Mouse (Mus musculus) liver, embryonic 11.5 days (tissue): Measurements from ENCODE around the gene St3gal6. TPM values are rescaled to one million over a fixed set of nuclear protein-coding genes. Genes with fewer than 3 reads are reported as not detected.
"Not testable (repeated sequence)": the region's sequence is repeated elsewhere in the genome, so short reads cannot be mapped to it uniquely, and the experiment has no call there.

Experiments
- ATAC-seq: fragments of 200-750 bp; cut with Nextera tagmentation; replicated peaks from 2 replicates; pipeline ENCODE4 v1.8.0; 2017; ENCODE audit warnings: moderate number of reproducible peaks, mild to moderate bottlenecking, moderate TSS enrichment, moderate library complexity; ENCODE audit not compliant: low FRiP score
- DNase-seq: peaks from one replicate; pipeline ENCODE4 v3.0.0-alpha.2; 2017; ENCODE audit warnings: low spot score
- H3K27ac ChIP-seq: fragments of 300-500 bp; sonication (generic); 2 replicates; pipeline ENCODE4 v1.5.1; 2014; ENCODE audit warnings: mild to moderate bottlenecking, low read depth, low read length, control low read depth
- H3K27me3 ChIP-seq: fragments of 300-500 bp; sonication (generic); replicated peaks from 2 replicates; pipeline ENCODE4 v1.6.1; 2014; ENCODE audit warnings: low read length, mixed read lengths; ENCODE audit not compliant: control insufficient read depth, insufficient read depth
- H3K36me3 ChIP-seq: fragments of 300-500 bp; sonication (generic); 2 replicates; pipeline ENCODE4 v1.6.1; 2014; ENCODE audit warnings: mild to moderate bottlenecking, low read length, moderate library complexity, mixed read lengths; ENCODE audit not compliant: control insufficient read depth, insufficient read depth
- H3K4me1 ChIP-seq: fragments of 300-500 bp; sonication (generic); replicated peaks from 2 replicates; pipeline ENCODE4 v1.6.1; 2014; ENCODE audit warnings: low read length, mixed read lengths; ENCODE audit not compliant: control insufficient read depth, insufficient read depth
- H3K4me2 ChIP-seq: fragments of 300-500 bp; sonication (generic); 2 replicates; pipeline ENCODE4 v1.6.1; 2014; ENCODE audit warnings: mild to moderate bottlenecking, control low read depth, moderate library complexity
- H3K4me3 ChIP-seq: fragments of 300-500 bp; sonication (generic); 2 replicates; pipeline ENCODE4 v1.5.1; 2014; ENCODE audit warnings: low read depth, low read length, control low read depth
- H3K9ac ChIP-seq: fragments of 300-500 bp; sonication (generic); 2 replicates; pipeline ENCODE4 v1.6.1; 2014; ENCODE audit warnings: low read depth, low read length, control low read depth
- H3K9me3 ChIP-seq: fragments of 300-500 bp; sonication (generic); 2 replicates; pipeline ENCODE4 v1.6.1; 2016; ENCODE audit warnings: low read length, inconsistent platforms, mixed read lengths; ENCODE audit not compliant: control insufficient read depth
- WGBS: fragments of 180-500 bp; shearing (Covaris S2); extraction: QIAGEN DNeasy Blood & Tissue Kit; methylation state at CpG from one replicate; pipeline ENCODE4 v1.1.7; 2014; 5-methylcytosine and 5-hydroxymethylcytosine counted together
- polyA plus RNA-seq: library from polyadenylated mRNA; unstranded; fragments of >200 nt; fragmentation: Nextera tagmentation; extraction: Ambion mirVana; gene quantifications from 2 replicates; pipeline ENCODE4 v1.2.1, GENCODE M21; 2014

Gene St3gal6
- polyA plus RNA-seq, 1 experiment from 2014 or later, result 66.0 TPM

DNA sequence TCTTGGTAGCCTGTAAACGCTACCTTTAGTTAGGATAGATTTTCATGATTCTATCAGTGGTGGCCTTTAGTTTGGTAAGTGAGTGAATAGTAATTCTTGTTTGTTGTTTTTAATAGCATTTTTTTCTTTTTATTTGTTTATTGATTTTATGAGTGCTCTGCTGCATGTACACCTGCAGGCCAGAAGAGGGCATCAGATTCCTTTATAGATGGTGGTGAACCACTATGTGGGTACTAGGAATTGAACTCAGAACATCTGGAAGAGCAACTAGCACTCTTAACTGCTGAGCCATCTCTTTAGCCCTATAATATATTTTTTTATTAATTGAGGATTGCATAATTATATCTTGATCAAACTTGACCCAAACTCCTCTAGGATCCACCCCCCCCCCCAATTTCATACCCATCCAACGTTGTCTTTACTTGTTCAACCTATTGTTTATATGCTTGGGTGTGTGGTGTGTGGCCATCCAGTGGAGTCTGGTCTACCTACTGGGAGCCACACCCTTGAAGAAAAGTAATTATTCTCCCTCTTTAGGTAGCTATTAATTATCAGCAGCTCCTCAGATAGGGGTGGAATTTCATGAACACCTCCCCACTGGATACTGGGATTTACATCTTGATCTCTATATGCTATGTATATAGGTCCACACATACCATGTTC, 62.1 kb downstream of the St3gal6 start:
- Histone ChIP-seq H3K9me3 (no peaks in the 10 kb centered on the region), H3K27me3 (no peaks in the 10 kb centered on the region), H3K4me1 (peaks cover 19% of the 10 kb centered on the region), H3K4me2 (no peak overlapping the region), H3K9ac (no peak overlapping the region), H3K36me3 (peaks cover 7% of the 10 kb centered on the region; the same call in 1 of the 2 replicates), H3K4me3 (no peak overlapping the region), H3K27ac (no peak overlapping the region)
- DNase-seq, result no peak
- no peak; the same call in 1 of the 2 replicates for ATAC-seq
- WGBS, result 89% methylated on average over 2 of the region's 2 CpGs

- Histone ChIP-seq H3K27ac (peak overlapping the region; percentile 59), H3K27me3 (no peaks in the 10 kb centered on the region), H3K4me3 (no peak overlapping the region), H3K4me2 (peak overlapping the region; percentile 40; the same call in 1 of the 2 replicates), H3K36me3 (peaks cover 4% of the 10 kb centered on the region; the same call in 1 of the 2 replicates), H3K4me1 (peaks cover 25% of the 10 kb centered on the region), H3K9ac (peak overlapping the region; percentile 35; the same call in 1 of the 2 replicates), H3K9me3 (no peaks in the 10 kb centered on the region)
- DNase-seq (no peak), ATAC-seq (no peak)
- WGBS, result 80% methylated on average over 10 of the region's 10 CpGs
Observed at GRCm38 (mm10) chr16:58460386-58460785, 63.7 kb downstream of the St3gal6 start.

- not testable (repeated sequence) for H3K9me3 ChIP-seq, H3K36me3 ChIP-seq, H3K27me3 ChIP-seq, DNase-seq, H3K4me3 ChIP-seq
- Histone ChIP-seq H3K27ac (0 out of 2 replicates have a peak overlapping the region, but pooled peaks have one; percentile 6), H3K4me2 (peak overlapping the region; percentile 40; the same call in 1 of the 2 replicates), H3K4me1 (peaks cover 27% of the 10 kb centered on the region), H3K9ac (peak overlapping the region; percentile 35; the same call in 1 of the 2 replicates)
- WGBS, result 22% methylated on average over 3 of the region's 3 CpGs
- 0 out of 2 replicates have a peak, but pooled peaks have one; percentile 23 for ATAC-seq
Observed at GRCm38 (mm10) chr16:58459966-58460365, 64.1 kb downstream of the St3gal6 start.

- no peak for DNase-seq
- Histone ChIP-seq H3K36me3 (no peaks in the 10 kb centered on the region; the same call in 1 of the 2 replicates), H3K4me2 (peak overlapping the region; percentile 37), H3K9ac (0 out of 2 replicates have a peak overlapping the region, but pooled peaks have one; percentile 4), H3K9me3 (no peaks in the 10 kb centered on the region), H3K4me3 (no peak overlapping the region), H3K27ac (peak overlapping the region; percentile 68), H3K4me1 (peaks cover 45% of the 10 kb centered on the region), H3K27me3 (no peaks in the 10 kb centered on the region)
- no peak for ATAC-seq
- 30% methylated on average over 6 of the region's 6 CpGs for WGBS
Observed at GRCm38 (mm10) chr16:58456991-58457390, 67.1 kb downstream of the St3gal6 start.

DNA sequence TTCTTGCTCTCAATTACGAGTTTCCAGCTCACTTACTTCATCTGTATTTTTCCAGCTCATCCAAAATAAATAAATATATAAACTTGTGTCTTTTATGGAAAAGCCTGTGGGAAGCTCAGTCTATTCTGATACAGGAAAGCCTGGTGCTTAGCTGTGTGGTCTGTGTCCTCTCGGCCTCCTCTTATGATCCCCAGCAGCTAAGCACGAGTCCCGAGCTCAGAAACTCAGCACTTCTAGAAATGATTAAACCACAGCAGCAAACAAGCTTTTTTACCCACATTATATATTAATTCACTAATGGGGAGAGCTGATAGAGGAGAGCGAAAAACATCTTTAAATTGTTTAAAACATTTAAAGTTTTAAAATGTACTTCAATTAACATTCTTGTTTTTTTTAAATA, 67.6 kb downstream of the St3gal6 start:
- no peak for ATAC-seq
- Histone ChIP-seq H3K27me3 (no peaks in the 10 kb centered on the region), H3K9me3 (no peaks in the 10 kb centered on the region), H3K9ac (no peak overlapping the region), H3K4me2 (no peak overlapping the region; the same call in 1 of the 2 replicates), H3K27ac (peak overlapping the region; percentile 46; the same call in 1 of the 2 replicates), H3K4me1 (peaks cover 45% of the 10 kb centered on the region), H3K4me3 (no peak overlapping the region), H3K36me3 (peaks cover under 1% of the 10 kb centered on the region; the same call in 1 of the 2 replicates)
- DNase-seq, result no peak
- 67% methylated on average over 5 of the region's 5 CpGs for WGBS

GRCm38 (mm10) chr16:58455118-58455517, 68.9 kb downstream of the St3gal6 start:
- H3K9ac ChIP-seq, result peak overlapping the region; percentile 52
- peaks cover 42% of the 10 kb centered on the region for H3K4me1 ChIP-seq
- peaks cover 8% of the 10 kb centered on the region; the same call in 1 of the 2 replicates for H3K36me3 ChIP-seq
- peak; percentile 50 for ATAC-seq
- H3K27me3 ChIP-seq, result no peaks in the 10 kb centered on the region
- peak overlapping the region; percentile 33 for H3K4me2 ChIP-seq
- no peak for DNase-seq
- H3K4me3 ChIP-seq, result no peak overlapping the region
- peak overlapping the region; percentile 93 for H3K27ac ChIP-seq
- no peaks in the 10 kb centered on the region for H3K9me3 ChIP-seq
- 53% methylated on average over 5 of the region's 5 CpGs for WGBS

GRCm38 (mm10) chr16:58454617-58455016, 69.4 kb downstream of the St3gal6 start:
- peak overlapping the region; percentile 3; the same call in 1 of the 2 replicates for H3K9ac ChIP-seq

DNA sequence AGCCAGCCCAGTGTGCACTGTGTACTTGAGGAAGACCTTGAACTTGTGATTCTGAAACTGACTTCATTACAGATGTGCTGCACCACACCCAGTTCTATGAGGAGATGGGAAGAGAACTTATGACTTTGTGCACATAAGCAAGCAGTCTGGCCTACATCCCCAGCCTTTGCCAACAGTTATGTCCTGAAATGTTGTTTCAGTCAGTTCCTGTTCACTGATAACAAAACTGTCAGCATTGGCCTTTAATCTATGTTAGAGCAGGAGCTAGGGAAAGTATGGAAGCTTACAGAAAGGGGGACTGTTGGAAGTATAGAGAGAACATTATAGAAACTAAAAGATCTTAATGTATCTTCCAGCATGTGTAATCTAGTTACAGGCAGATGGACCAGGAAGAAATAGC, 70.2 kb downstream of the St3gal6 start:
- peaks cover 8% of the 10 kb centered on the region; the same call in 1 of the 2 replicates for H3K36me3 ChIP-seq
- H3K4me1 ChIP-seq, result peaks cover 41% of the 10 kb centered on the region
- no peaks in the 10 kb centered on the region for H3K27me3 ChIP-seq
- peak overlapping the region; percentile 37 for H3K9ac ChIP-seq
- no peak for DNase-seq
- H3K4me3 ChIP-seq, result no peak overlapping the region
- peak overlapping the region; percentile 93 for H3K27ac ChIP-seq
- no peak overlapping the region for H3K4me2 ChIP-seq
- no peaks in the 10 kb centered on the region for H3K9me3 ChIP-seq
- peak; percentile 12; the same call in 1 of the 2 replicates for ATAC-seq

More at GRCm38 (mm10) chr16:58454617-58455016, 69.4 kb downstream of the St3gal6 start:
- DNase-seq (peak; percentile 67), ATAC-seq (peak; percentile 85)
- H3K27me3 ChIP-seq, result no peaks in the 10 kb centered on the region
- H3K4me1 ChIP-seq, result peaks cover 39% of the 10 kb centered on the region
- no peaks in the 10 kb centered on the region for H3K9me3 ChIP-seq
- peaks cover 8% of the 10 kb centered on the region; the same call in 1 of the 2 replicates for H3K36me3 ChIP-seq
- no peak overlapping the region for H3K4me3 ChIP-seq
- peak overlapping the region; percentile 93 for H3K27ac ChIP-seq
- peak overlapping the region; percentile 22 for H3K4me2 ChIP-seq
- 36% methylated on average over 8 of the region's 8 CpGs for WGBS
